Mouse (Mus musculus) right cerebral cortex, postnatal 14 days (tissue): ENCODE data around the gene Stk33.

Source experiments
- DNase-seq: peaks from one replicate; pipeline ENCODE4 v3.0.0; 2022

The Stk33 gene

GRCm38 (mm10) chr7:109347241-109347640 lies 91.6 kb downstream of the Stk33 start:
- no peak for DNase-seq

DNA sequence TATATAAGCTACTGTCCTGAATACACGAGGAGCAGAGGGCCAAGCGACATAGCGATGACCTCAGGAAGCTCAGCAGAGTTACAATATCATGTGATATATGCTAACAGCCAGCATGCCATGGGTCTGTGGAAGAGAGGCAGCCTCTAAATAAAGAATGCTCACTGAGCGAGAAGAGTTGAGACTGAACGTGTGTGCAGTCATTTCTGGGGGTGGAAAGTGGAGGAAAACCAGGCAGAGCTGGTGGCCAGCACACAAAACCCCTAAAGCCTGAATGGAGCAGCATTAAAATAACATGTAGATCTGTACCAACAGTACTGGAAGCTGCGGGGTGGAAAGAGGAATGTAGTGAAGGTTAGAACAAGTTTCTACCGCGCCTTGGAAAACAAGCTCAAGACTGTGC lies 107.2 kb downstream of the Stk33 start:
- no peak for DNase-seq

- no peak for DNase-seq
Observed at GRCm38 (mm10) chr7:109328772-109329171, 110.1 kb downstream of the Stk33 start.

DNA sequence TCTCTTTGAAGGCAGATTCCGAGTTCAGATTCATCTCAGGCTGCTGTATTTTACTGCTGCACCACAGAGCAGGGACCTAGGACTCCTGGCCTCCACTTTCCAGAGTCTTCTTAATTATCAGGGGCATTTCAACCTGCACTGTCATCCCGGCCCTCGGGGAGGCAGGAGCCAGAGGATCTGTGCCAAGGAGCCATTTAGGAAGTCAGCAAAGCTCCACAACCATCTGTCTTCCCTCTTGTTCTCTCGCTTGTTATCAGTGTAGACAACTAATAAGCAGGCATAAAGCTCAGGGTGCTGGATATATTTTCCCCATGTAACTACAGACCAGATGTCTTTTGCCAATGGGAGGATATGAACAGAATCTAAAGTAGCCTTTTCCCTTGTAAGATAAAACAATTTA lies 112.1 kb downstream of the Stk33 start:
- no peak for DNase-seq

- DNase-seq = no peak
Observed at GRCm38 (mm10) chr7:109325731-109326130, 113.2 kb downstream of the Stk33 start.

DNA sequence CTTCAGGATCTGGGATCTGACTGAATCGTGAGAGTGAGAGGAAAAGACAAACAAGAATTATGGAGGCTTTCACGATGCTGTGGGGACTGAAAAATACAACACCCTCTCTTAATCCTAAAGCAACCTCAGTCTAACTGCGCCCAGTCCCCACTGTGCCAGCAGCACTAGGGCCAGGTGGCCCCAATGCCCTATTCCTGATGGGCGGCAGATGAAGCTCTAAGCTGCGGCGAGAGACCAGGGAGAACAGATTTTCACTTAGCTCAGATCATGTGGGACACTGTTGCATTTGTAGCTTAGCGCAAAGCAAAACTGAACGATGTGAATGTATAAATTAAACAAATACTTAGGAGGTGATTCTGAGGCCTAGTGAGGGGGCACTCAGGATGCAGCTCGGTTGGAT lies 113.7 kb downstream of the Stk33 start:
- no peak for DNase-seq

DNA sequence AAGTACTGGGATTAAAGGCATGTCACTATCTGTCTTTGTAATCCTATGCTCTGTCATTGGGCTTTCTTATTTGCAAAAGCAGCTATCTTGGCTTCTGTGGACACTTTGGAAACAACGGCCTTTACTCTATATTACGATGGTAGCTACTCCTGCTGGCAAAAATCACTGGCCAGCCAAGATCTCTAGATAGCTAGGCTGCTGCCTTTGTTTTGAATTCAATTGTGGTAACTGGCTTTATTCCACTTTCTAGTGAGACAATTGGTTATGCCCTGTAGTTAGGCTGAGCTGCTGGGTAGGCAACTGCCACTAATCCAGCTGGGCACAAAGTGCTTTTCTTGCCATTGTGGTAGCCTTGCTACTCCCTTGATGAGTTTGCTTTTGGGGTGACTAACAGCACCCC lies 129.4 kb downstream of the Stk33 start:
- DNase-seq = no peak

- DNase-seq = no peak
Observed at GRCm38 (mm10) chr7:109295807-109296206, 143.1 kb downstream of the Stk33 start.

GRCm38 (mm10) chr7:109295351-109295750 lies 143.5 kb downstream of the Stk33 start:
- DNase-seq = no peak

DNA sequence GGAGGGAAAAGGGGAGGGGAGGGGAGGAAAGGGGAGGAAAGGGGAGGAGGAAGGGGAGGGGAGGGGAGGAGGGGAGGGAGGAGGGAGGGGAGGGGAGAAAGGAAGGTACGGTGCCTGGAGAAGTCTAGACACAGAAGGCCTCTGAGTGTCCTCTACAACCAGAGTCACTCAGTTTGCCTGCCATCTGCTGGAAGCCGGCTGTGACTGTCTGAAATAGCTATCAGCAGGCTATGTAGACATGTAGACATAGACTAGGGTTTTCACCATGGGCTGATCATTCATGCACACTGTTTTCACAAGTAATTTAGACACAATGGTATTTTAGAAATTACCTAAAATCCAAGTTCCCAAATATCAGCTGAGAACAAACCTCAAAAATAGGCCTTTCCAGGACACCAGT lies 148.4 kb downstream of the Stk33 start:
- no peak for DNase-seq

GRCm38 (mm10) chr7:109289106-109289505 lies 149.8 kb downstream of the Stk33 start:
- no peak for DNase-seq

DNA sequence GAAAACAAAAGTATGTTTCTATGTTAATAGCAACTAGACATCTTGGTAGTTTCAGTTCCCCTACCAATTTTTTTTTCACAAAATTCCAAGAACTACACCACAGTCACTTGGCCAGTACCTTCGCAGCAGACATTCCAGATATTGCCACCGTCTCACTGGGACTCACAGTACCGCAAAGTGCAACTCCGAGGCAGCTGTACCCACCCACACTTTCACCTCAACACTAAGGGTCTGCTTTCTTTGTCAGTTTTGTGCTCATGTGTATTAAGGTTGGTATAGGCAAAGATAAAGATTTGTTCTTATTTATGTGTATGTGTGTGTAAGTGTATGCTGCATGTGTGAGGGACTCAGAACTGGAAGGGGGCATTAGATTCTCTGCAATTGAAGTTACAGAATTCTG lies 156.8 kb downstream of the Stk33 start:
- DNase-seq = no peak

GRCm38 (mm10) chr7:109276622-109277021 lies 162.3 kb downstream of the Stk33 start:
- no peak for DNase-seq

- DNase-seq = no peak
Observed at GRCm38 (mm10) chr7:109275901-109276300, 163.0 kb downstream of the Stk33 start.

- no peak for DNase-seq
Observed at GRCm38 (mm10) chr7:109275151-109275550, 163.7 kb downstream of the Stk33 start.

DNA sequence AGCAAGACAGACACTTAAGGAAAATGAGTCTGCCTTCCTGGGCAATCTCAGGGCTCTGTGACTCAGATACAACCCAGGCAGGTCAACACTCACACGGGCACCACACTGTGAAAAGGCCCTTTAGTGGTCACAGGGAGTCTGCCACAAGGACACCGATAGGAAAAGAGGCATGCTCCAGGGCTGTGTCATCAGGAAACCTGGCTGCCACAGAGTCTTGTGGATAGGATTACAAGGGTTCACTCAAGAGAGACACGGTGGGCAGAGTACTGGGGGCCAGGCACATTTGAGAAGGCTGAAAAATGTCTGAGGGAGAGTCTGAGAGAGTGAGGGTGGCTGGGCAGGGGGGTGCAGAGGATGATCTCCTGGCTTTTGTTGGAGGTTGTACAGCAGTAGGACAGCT lies 164.6 kb downstream of the Stk33 start:
- no peak for DNase-seq

- peak; percentile 25 for DNase-seq
Observed at GRCm38 (mm10) chr7:109269046-109269445, 169.8 kb downstream of the Stk33 start.

DNA sequence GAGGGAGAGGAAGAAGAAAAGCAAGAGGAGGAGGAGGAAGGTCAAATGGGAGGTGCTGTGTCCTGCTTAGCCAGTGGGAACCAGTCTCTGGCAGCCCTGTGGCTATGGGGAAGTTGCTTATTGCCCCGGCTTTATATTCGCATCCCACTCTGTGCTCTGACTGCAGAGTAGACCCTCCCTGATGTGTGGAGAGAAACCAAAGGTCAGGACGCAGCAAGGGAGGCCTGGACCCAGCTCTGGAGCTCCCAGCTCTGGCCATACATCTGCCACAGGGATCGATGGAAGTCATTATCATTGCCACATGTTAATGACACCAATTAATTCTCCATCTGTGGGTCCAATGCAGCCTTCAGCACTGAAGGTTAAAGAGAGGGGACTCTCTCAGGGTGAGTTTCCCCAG lies 171.5 kb downstream of the Stk33 start:
- DNase-seq = no peak

- no peak for DNase-seq
Observed at GRCm38 (mm10) chr7:109266181-109266580, 172.7 kb downstream of the Stk33 start.

GRCm38 (mm10) chr7:109265606-109266005 lies 173.3 kb downstream of the Stk33 start:
- DNase-seq = no peak

DNA sequence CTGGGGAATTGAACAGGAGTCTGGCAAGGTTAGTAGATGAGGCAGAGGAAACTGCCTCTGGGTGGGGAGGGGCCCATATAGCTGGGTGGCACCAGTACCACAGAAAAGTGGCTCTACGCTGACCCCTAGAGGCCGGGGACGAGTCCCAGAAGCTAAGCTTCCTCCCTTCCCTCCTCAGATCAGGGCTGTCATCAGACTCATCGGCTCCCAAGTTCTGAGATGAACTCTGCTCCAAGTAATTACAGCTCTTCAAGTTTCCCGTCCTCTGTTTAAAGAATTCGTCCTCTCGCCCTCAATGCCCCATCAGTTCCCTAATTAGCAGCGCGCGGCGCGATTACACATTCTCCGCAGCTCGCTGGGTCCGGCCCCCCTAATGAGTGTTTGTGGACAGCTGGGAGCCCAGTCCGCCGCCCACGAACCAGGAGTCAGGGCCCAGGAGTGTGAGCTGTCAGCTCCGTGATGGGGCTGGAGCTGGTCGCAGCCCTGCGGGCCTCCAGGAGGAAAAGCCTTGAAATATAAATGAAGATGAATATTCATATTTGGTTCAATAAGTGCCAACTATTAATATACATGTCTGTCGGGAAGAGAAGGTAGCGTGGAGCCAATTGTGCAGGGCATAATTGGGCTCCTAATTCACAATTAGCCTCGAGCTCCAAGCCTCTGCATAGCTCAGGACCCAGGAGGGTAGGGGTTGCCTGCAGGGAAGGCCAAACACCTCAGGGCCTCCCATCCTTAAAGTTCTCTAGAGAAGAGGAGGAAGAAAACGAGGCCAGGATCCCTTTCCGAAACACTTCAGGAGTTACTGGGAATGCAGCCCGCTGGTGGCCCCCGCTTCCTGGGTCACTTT lies 183.2 kb downstream of the Stk33 start:
- peak; percentile 75 for DNase-seq

GRCm38 (mm10) chr7:109251418-109251817 lies 187.5 kb downstream of the Stk33 start:
- DNase-seq = no peak

GRCm38 (mm10) chr7:109244776-109245175 lies 194.1 kb downstream of the Stk33 start:
- no peak for DNase-seq

- DNase-seq = no peak
Observed at GRCm38 (mm10) chr7:109241313-109241712, 197.6 kb downstream of the Stk33 start.

- DNase-seq = no peak
Observed at GRCm38 (mm10) chr7:109239346-109239745, 199.5 kb downstream of the Stk33 start.
